In the genomic region with DNA sequence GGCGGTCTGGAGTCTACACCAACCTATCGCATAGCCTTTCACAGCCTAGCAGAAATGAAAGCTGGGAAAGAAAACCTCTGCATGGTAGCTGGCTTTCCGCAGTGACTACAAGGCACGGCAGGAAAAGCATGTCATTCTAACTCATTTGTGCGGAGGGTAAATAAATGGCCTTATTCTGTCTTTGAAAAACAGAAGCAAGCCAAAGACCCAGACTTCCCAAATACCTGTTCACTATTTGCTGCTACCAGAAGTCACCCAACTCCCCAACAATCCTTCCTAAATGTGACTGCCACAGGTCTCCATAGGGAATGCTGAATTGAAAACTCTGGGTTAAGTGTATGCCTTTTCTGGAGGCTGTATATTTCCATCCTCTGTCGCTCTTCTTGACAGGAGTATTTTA, we compare ENCODE assay signal across 8 mouse cellular contexts.
DNase-seq lines count a peak whose midpoint lies in the region; ATAC-seq and TF ChIP-seq lines count a peak whose summit lies in the region.

No protein-coding gene starts in this region.

- no peaks in the 10 kb centered on the region for H3K9me3 ChIP-seq in ES-Bruce4 (replicated peaks; ENCODE audit: control insufficient read depth, insufficient read depth, low read length, poor library complexity, severe bottlenecking)
- H3K9me3 ChIP-seq in midbrain, embryonic 11.5 days (ENCODE audit: control insufficient read depth, low read length), result no peaks in the 10 kb centered on the region

- peak overlapping the region; percentile 25; the same call in 1 of the 2 replicates for H3K4me3 ChIP-seq in ES-Bruce4 (ENCODE audit: low read depth, low read length)
- H3K4me3 ChIP-seq in midbrain, embryonic 11.5 days (ENCODE audit: low read depth, low read length), result peak overlapping the region; percentile 38

- peak; percentile 27 for DNase-seq in cerebellum, adult 8-10 months
- DNase-seq in cerebellum, adult 11-12 months, result no peak
- peak; percentile 12 for DNase-seq in forelimb bud, embryonic 11.5 days (ENCODE audit: low read depth, low spot score)
- DNase-seq in midbrain, embryonic 11.5 days (ENCODE audit: low spot score, missing footprints), result peak; percentile 91
- DNase-seq in spleen, postnatal 4 days (ENCODE audit: low spot score in 2 of 2), result no peak
- no peak for DNase-seq in urinary bladder, adult 18-20 months (ENCODE audit: low spot score in 2 of 2)
- DNase-seq in kidney, adult 9 months, result no peak

- 15% methylated on average over 6 of the region's 6 CpGs for WGBS in midbrain, embryonic 11.5 days

- ATAC-seq in midbrain, embryonic 11.5 days (ENCODE audit: low FRiP score), result no peak

- H3K27me3 ChIP-seq in ES-Bruce4 (ENCODE audit: control insufficient read depth, insufficient read depth, low read length, poor library complexity, severe bottlenecking), result no peaks in the 10 kb centered on the region
- H3K27me3 ChIP-seq in midbrain, embryonic 11.5 days (ENCODE audit: control insufficient read depth, insufficient read depth, low read length), result no peaks in the 10 kb centered on the region

- no peak overlapping the region for H3K27ac ChIP-seq in ES-Bruce4 (ENCODE audit: insufficient read depth, low read length)
- H3K27ac ChIP-seq in midbrain, embryonic 11.5 days (ENCODE audit: low read depth, low read length), result peak overlapping the region; percentile 82

- TF ChIP-seq POLR2A in ES-Bruce4 (IDR thresholded peaks at IDR 0.05; ENCODE audit: insufficient read depth, low read length), result no peak

- TF ChIP-seq EP300 in ES-Bruce4 (IDR thresholded peaks at IDR 0.05; ENCODE audit: insufficient read depth, low read depth, low read length), result no peak

- H3K9ac ChIP-seq in ES-Bruce4 (ENCODE audit: low read depth, poor library complexity, severe bottlenecking), result peak overlapping the region; percentile 15
- peak overlapping the region; percentile 73 for H3K9ac ChIP-seq in midbrain, embryonic 11.5 days (ENCODE audit: low read length)

- H3K36me3 ChIP-seq in ES-Bruce4 (ENCODE audit: control insufficient read depth, insufficient read depth, low read length, poor library complexity, severe bottlenecking), result no peaks in the 10 kb centered on the region
- no peaks in the 10 kb centered on the region for H3K36me3 ChIP-seq in midbrain, embryonic 11.5 days (ENCODE audit: control insufficient read depth, insufficient read depth, low read length)

- H3K4me2 ChIP-seq in midbrain, embryonic 11.5 days, result peak overlapping the region; percentile 58

- H3K4me1 ChIP-seq in ES-Bruce4 (ENCODE audit: control insufficient read depth, insufficient read depth, low read length), result no peaks in the 10 kb centered on the region
- H3K4me1 ChIP-seq in midbrain, embryonic 11.5 days (ENCODE audit: control insufficient read depth, insufficient read depth, low read length), result peaks cover 3% of the 10 kb centered on the region; the same call in 1 of the 2 replicates

- no peak for TF ChIP-seq CTCF in ES-Bruce4 (IDR thresholded peaks at IDR 0.05; ENCODE audit: low read depth, low read length)

Comparison
In these comparisons a context has a peak if more than half of its experiments do, and no peak if none do; other contexts are left out.
1. DNase-seq: peak in cerebellum, adult 8-10 months (single experiment), forelimb bud, embryonic 11.5 days (single experiment) and midbrain, embryonic 11.5 days (single experiment); none in cerebellum, adult 11-12 months (single experiment), spleen, postnatal 4 days (0 of 2), urinary bladder, adult 18-20 months (0 of 2) and kidney, adult 9 months (single experiment).